Mouse (Mus musculus) liver, adult 2 months (tissue): Measurements from ENCODE around the gene Cry2.

Experiments
- CTCF ChIP-seq: fragments of 200-500 bp; IDR thresholded peaks from 2 replicates; pipeline ENCODE4 v1.5.1; 2011; ENCODE audit warnings: low read depth, low read length, control low read depth
- POLR2A ChIP-seq: fragments of 200-500 bp; IDR thresholded peaks from 2 replicates; pipeline ENCODE4 v1.6.1; 2011; ENCODE audit warnings: low read length, control low read depth; ENCODE audit not compliant: insufficient read depth; ENCODE audit errors: extremely low read depth

DNA sequence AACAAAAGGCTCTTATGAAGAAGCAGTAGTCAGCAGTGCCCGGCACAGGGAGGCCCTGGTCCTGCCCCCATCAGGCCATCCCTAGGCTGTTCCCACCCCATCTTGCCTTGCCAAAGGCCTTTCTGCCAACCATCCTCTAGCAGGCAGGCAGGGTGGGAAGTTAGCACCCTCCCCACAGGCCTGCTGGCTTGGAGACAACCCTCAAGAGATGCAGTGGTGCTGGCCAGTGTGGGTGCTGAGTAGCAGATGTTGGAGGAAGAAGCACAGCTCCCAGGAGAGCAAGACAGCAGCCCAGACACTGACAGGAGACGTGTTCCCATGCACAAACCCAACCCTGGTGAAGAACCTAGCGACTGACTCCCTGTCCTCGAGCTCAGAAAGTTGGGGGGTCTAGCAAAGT, 46.2 kb downstream of the Cry2 start:
- TF ChIP-seq POLR2A (no peak), CTCF (no peak)
